Mouse (Mus musculus): ENCODE measurements around the gene Atp6v1b1. TPM values are rescaled to one million over a fixed set of nuclear protein-coding genes. Genes with fewer than 3 reads are reported as not detected.

The Atp6v1b1 gene
- polyA plus RNA-seq, 1 experiment from 2014 or later: not detected

DNA sequence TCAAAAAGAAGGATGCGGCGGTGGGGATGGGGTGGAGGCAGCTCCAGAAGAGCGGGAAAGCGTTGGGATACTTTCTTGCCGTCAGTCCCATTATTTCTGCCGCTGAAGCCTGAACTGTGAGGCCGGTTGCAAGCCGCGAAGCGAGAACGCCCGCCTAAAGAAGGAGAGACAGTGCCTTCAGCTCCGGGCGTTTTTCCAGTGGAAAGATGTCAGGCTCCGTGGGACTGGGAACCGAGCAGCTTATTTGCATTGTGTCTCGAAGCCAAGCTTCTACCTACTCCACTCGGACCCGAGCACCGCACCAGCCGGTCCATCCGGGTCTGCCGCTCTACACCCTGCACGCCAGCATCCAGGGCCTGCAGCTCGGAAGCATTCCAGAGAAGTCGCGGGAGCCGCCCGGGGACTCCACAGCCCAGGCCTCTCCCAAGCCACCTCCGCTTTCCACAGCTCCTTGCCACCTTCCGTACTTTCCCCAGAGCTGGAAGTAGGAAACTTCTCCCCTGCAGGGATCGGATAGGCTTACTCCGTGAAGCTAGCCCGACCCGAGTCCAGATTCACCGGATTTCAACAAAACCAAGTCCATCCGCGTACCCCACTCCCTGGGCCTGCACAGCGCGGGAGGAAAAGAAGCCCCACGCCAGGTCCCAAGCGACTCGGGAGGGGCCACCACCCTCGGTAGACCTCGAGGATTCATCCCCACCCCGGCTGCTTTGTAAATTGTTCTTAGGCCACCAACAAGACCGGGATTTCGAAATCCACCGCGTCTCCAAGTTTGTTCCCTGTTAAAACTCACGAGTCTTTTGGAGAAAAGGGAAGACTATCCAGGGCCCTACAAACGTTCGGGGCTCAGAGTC is 40.4 kb upstream of the Atp6v1b1 start:
- 2% methylated on average over 53 of the region's 53 CpGs for WGBS
- TF ChIP-seq CTCF (IDR thresholded peaks at IDR 0.05; ENCODE audit: low read depth): no peak
- peaks cover 82% of the 10 kb centered on the region for H3K27me3 ChIP-seq (replicated peaks; ENCODE audit: control insufficient read depth, insufficient read depth, low read length)
- no peak overlapping the region for H3K9ac ChIP-seq (ENCODE audit: low read depth, low read length)
- H3K4me3 ChIP-seq (ENCODE audit: low read depth, low read length): no peak overlapping the region
- H3K4me1 ChIP-seq (replicated peaks; ENCODE audit: control insufficient read depth, insufficient read depth, low read length): no peaks in the 10 kb centered on the region
- no peaks in the 10 kb centered on the region for H3K9me3 ChIP-seq (ENCODE audit: control insufficient read depth)
- no peak overlapping the region for H3K27ac ChIP-seq (ENCODE audit: low read depth, low read length)
- H3K4me2 ChIP-seq (replicated peaks; ENCODE audit: low read depth): no peak overlapping the region
- H3K36me3 ChIP-seq (ENCODE audit: control insufficient read depth, insufficient read depth): no peaks in the 10 kb centered on the region
- no peak for ATAC-seq

DNA sequence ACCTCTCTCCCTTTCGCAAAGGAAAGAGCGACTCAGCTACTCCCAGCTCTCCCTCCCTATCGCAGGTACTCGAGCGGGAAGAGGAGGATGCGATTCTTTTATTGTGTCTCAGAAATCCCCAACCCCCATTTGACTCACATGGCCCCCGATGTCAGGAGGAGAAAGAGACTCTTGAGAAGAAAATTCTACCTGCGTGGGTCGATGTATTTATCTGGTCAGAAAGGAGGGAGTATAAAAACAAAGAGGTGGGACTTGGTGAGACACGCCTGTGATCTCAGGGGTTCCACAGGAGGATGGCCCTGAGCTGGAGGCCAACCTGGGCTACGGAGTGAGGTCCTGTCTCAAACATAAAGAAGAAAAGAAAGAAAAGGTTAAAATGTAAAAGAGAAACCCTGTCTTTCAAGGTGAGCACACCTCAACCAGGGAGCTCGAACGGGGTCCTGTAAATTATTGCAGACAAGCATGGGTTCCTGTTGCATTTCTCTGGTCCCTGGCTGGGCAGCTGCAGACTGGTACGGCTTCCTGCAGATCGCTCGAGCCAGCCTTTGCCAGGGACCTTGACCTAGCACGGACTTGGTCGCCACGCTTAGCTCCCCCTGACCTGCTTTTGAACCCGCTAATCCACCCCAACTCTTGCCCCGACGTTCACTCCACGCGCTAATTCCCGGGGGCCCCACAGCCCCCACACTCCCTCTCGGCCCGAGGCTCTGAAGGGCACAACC is 39.6 kb upstream of the Atp6v1b1 start:
- no peaks in the 10 kb centered on the region for H3K36me3 ChIP-seq (ENCODE audit: control insufficient read depth, insufficient read depth)
- no peaks in the 10 kb centered on the region for H3K4me1 ChIP-seq (replicated peaks; ENCODE audit: control insufficient read depth, insufficient read depth, low read length)
- no peak for ATAC-seq
- H3K9me3 ChIP-seq (ENCODE audit: control insufficient read depth): no peaks in the 10 kb centered on the region
- no peak overlapping the region for H3K4me2 ChIP-seq (replicated peaks; ENCODE audit: low read depth)
- no peak for TF ChIP-seq CTCF (IDR thresholded peaks at IDR 0.05; ENCODE audit: low read depth)
- H3K27ac ChIP-seq (ENCODE audit: low read depth, low read length): no peak overlapping the region
- H3K9ac ChIP-seq (ENCODE audit: low read depth, low read length): no peak overlapping the region
- H3K27me3 ChIP-seq (replicated peaks; ENCODE audit: control insufficient read depth, insufficient read depth, low read length): peaks cover 82% of the 10 kb centered on the region
- WGBS: 1% methylated on average over 27 of the region's 27 CpGs
- no peak overlapping the region for H3K4me3 ChIP-seq (ENCODE audit: low read depth, low read length)

DNA sequence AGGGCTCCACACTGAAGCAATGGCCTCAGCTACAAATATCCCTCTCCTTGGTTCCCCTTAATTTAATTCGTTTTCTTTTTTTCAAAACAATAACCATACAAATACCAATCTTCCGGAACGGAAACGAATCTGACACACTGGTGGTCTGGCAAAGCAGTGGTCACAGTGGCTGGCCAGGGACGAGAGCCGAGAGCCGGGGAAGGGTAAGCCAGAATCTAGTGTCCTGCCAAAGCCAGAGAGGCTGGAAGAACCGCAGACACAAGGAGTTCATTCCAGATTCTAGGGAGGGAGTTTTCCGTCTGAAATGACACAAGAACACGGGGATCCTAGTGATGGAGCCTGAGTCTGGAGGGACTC is 39.1 kb upstream of the Atp6v1b1 start:
- TF ChIP-seq CTCF (IDR thresholded peaks at IDR 0.05; ENCODE audit: low read depth): no peak
- Histone ChIP-seq H3K4me3 (ENCODE audit: low read depth, low read length) (no peak overlapping the region), H3K27ac (ENCODE audit: low read depth, low read length) (no peak overlapping the region), H3K4me1 (replicated peaks; ENCODE audit: control insufficient read depth, insufficient read depth, low read length) (no peaks in the 10 kb centered on the region), H3K4me2 (replicated peaks; ENCODE audit: low read depth) (no peak overlapping the region), H3K9ac (ENCODE audit: low read depth, low read length) (no peak overlapping the region), H3K36me3 (ENCODE audit: control insufficient read depth, insufficient read depth) (no peaks in the 10 kb centered on the region), H3K9me3 (ENCODE audit: control insufficient read depth) (no peaks in the 10 kb centered on the region), H3K27me3 (replicated peaks; ENCODE audit: control insufficient read depth, insufficient read depth, low read length) (peaks cover 82% of the 10 kb centered on the region)
- WGBS: 2% methylated on average over 10 of the region's 10 CpGs
- ATAC-seq: no peak

DNA sequence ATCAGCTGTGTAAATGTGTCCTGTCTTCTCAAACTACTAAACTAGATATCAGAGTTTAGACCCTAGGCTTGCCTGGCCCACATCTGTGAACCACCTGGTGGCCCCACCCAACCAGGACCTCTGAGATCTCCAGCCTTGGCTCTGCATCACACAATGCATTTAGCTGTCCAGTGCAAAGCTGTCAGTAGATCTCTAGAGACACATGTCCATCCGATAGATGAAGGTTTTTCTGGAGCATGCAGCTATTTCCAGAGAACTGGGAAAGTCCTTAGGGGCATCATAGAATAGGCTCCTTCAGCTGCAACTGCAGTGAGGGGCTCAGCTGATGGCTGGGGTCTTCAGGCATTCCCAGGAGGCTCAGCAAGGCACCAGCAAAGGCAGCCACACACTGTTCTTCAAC is 38.5 kb upstream of the Atp6v1b1 start:
- H3K36me3 ChIP-seq (ENCODE audit: control insufficient read depth, insufficient read depth): no peaks in the 10 kb centered on the region
- no peak for ATAC-seq
- H3K27me3 ChIP-seq (replicated peaks; ENCODE audit: control insufficient read depth, insufficient read depth, low read length): peaks cover 82% of the 10 kb centered on the region
- no peak for TF ChIP-seq CTCF (IDR thresholded peaks at IDR 0.05; ENCODE audit: low read depth)
- no peaks in the 10 kb centered on the region for H3K9me3 ChIP-seq (ENCODE audit: control insufficient read depth)
- no peak overlapping the region for H3K27ac ChIP-seq (ENCODE audit: low read depth, low read length)
- no peaks in the 10 kb centered on the region for H3K4me1 ChIP-seq (replicated peaks; ENCODE audit: control insufficient read depth, insufficient read depth, low read length)
- no peak overlapping the region for H3K9ac ChIP-seq (ENCODE audit: low read depth, low read length)
- 4% methylated on average over 1 of the region's 1 CpGs for WGBS
- no peak overlapping the region for H3K4me2 ChIP-seq (replicated peaks; ENCODE audit: low read depth)
- no peak overlapping the region for H3K4me3 ChIP-seq (ENCODE audit: low read depth, low read length)

DNA sequence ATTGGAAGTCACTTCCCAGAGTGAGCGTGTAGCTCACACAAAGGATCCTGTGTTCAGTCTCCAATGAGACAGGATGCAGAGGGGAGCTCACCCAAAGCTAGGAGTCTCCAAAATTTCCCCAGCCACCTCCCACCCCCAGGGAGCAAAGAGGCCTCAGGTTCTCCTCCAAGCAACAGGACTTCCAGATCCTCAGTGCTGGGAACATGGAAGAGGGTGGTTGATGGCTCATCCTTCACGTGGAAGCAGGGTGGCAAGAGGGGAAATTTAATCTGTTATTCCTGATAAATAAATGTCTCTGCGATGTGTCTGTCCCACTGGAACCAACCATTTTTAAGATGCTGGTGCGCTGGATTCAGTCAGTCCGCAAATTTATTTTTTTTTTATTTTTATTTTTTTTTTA is 38.1 kb upstream of the Atp6v1b1 start:
- Histone ChIP-seq H3K9me3 (ENCODE audit: control insufficient read depth) (no peaks in the 10 kb centered on the region), H3K9ac (ENCODE audit: low read depth, low read length) (no peak overlapping the region), H3K27me3 (replicated peaks; ENCODE audit: control insufficient read depth, insufficient read depth, low read length) (peaks cover 82% of the 10 kb centered on the region), H3K36me3 (ENCODE audit: control insufficient read depth, insufficient read depth) (no peaks in the 10 kb centered on the region), H3K27ac (ENCODE audit: low read depth, low read length) (no peak overlapping the region), H3K4me2 (replicated peaks; ENCODE audit: low read depth) (no peak overlapping the region), H3K4me1 (replicated peaks; ENCODE audit: control insufficient read depth, insufficient read depth, low read length) (no peaks in the 10 kb centered on the region), H3K4me3 (ENCODE audit: low read depth, low read length) (no peak overlapping the region)
- ATAC-seq: no peak
- TF ChIP-seq CTCF (IDR thresholded peaks at IDR 0.05; ENCODE audit: low read depth): no peak
- WGBS: 28% methylated on average over 5 of the region's 5 CpGs

DNA sequence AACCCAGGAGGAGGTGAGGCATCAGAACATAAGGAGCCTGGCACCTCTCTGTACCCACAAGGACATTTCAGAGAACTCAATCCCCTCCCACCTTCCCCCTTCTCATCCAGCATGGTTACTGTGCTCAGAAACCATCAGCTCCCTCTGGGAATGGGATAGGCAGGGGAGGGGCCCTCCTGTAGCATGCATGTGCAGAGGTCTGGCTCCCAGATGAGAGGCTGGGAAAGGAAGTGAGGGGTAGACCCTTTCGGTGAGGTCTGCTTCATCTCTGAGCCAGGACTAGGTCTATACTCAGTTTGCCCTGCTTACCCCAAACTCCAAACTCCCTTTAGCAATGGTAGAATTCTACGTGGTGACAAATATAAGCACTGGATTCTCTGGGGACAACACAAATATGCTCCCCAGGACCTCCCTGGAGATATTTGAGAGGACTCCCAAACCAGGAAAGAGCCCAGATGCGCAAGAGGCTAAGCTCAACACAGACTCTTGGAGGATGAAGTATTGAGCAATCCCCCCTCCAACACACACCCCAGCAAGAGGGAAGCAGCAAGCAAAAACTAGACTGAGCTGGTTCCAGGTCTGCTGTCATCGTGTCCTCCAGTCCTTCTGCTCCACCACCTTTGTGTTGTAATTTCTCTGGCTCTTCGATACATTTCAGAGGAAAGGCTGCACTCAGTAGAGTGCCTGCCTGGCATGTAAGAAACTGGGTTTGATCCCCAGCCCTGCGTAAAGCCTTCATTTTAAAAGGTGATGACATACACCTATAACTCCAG is 34.9 kb upstream of the Atp6v1b1 start:
- ATAC-seq: no peak
- 11% methylated on average over 6 of the region's 6 CpGs for WGBS
- Histone ChIP-seq H3K4me3 (ENCODE audit: low read depth, low read length) (no peak overlapping the region), H3K4me1 (replicated peaks; ENCODE audit: control insufficient read depth, insufficient read depth, low read length) (no peaks in the 10 kb centered on the region), H3K4me2 (replicated peaks; ENCODE audit: low read depth) (no peak overlapping the region), H3K27ac (ENCODE audit: low read depth, low read length) (no peak overlapping the region), H3K27me3 (replicated peaks; ENCODE audit: control insufficient read depth, insufficient read depth, low read length) (peaks cover 92% of the 10 kb centered on the region), H3K9me3 (ENCODE audit: control insufficient read depth) (no peaks in the 10 kb centered on the region), H3K36me3 (ENCODE audit: control insufficient read depth, insufficient read depth) (no peaks in the 10 kb centered on the region), H3K9ac (ENCODE audit: low read depth, low read length) (no peak overlapping the region)
- TF ChIP-seq CTCF (IDR thresholded peaks at IDR 0.05; ENCODE audit: low read depth): no peak
